Mouse (Mus musculus) kidney, adult 18-20 months (tissue): ENCODE results near the gene Rtn1.
A peak's percentile ranks its signal among the peaks of the same experiment; 100 is the strongest.

Source experiments
- DNase-seq: peaks from one replicate; pipeline ENCODE4 v3.0.0; 2021

Gene Rtn1

DNA sequence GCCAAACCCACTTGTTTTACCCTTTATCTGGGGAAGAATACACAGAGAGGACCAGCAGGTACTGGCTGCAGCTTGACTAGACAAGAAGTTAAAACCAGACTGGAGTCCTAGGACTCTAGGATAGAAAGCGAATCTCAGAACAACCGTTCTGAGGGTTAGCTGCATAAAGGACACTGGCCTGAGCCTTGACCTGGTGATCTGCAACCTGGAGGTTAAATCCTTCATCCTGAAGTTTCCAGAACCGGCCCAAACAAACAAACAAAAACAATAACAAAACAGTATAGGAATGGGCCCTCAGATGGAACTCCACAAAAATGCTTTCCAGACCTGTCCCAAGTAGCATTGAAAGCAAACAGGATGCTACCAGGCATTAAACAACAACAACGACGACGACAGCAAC, at the start of gene Rtn1:
Gene Rtn1, minus strand, starts transcription at position 101 of the 400 bp plus-strand sequence.
- DNase-seq = no peak

DNA sequence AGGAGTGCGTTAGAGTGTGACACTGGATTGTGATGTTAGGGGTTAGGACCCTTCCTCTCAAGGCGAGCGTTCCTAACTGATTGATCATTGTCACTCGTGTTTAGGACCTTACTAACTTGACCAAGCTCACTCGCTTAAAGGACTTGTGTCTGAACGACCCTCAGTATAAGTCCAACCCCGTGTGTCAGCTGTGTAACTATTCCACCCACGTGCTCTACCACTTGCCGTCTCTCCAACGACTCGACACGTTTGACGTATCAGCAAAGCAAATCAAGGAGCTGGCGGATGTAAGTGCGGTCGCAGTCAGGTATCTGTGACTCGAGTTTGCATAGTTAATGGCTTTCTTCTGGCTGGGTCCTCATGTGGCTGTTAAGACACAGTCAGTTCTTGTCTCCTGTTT, 45.1 kb upstream of the Rtn1 start:
- no peak for DNase-seq

- peak; percentile 41 for DNase-seq
These were observed 33.2 kb upstream of the Rtn1 start, which contains the start of gene Lrrc9 for GRCm38 (mm10) chr12:72441839-72442576. Gene Lrrc9, plus strand, starts transcription at chr12:72441866.

DNA sequence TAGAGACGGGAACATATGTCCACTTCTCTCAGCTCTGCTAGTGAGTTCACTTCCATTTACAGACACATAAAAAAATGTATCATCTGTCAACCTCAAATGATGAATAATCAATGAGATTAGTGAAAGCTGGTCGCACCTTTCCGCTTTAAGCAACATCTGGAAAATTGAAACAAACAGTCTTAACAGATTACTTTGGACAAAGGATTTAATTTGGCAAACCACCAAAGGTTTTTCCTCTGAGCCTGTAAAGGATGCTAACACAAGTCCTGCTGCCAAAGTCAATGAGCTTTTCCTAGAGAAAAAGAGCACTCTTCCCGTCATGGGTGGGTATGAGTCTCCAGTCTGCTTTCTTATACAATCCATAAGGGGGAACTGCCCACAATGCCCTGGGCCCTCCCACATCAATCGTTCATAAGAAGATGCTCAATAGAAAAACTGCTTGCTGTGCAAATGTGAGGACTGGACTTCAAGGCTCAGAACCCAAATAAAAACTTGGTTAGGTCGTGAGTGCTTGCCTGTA, 30.2 kb upstream of the Rtn1 start:
- no peak for DNase-seq

DNA sequence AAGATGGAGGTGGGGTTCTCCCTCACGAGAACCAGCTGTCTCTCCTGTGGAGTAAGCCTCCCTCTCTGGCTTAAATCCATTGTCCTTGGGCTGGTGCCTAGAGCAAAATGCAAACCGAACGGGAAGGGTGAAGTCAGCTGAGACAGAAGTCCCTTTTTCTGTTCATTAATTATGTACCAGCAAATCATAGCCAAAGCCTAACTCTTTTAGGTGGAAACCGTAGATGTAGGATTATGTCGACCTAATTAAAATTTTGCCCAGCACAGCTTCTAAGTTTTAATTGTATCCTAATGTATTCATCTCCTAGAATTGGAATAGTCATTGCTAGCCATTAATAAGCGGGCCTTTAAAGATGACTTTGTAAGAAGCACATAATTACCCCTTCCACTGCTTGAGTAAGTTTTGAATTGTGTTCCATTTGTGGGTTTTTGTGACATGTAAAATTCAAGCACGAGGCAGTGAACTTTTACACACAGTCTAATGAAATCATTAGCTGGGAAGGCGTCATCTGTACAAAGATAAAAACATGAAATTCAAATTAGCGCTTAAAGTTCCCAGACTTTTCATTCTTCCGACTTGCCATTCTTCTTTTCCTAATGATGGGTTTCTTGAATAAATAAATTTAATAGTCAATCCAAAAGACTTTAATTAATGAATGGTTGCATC, 29.0 kb upstream of the Rtn1 start:
- no peak for DNase-seq

DNA sequence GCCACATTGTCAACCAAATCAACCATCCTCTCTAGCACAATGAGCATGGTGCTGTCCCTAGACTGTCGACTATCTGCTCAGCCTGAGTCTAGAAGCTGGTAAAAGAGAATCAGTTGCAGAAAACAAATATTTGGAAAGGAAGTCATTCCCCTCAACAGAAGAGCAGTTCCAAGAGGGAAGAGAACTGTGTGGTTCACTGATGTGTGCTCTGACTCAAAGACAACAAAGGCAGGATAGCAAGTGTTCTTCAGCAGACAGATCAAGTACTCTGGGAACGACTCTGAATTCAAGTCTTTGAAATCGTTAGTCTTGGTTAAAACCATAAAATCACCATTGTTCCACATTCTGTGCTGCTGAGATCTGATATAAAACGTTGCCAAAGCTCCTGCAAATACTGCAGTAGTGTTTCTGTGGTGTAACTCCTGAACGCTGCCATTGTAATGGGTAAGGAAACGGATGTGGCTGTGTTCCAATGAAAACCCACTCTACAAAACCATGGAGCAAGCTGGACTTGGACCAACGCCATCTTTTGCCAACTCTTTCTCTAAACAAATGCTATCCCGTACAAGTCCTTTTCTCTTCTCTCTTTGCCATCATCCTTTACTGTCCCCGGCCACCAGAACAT, 24.5 kb upstream of the Rtn1 start:
- no peak for DNase-seq

DNA sequence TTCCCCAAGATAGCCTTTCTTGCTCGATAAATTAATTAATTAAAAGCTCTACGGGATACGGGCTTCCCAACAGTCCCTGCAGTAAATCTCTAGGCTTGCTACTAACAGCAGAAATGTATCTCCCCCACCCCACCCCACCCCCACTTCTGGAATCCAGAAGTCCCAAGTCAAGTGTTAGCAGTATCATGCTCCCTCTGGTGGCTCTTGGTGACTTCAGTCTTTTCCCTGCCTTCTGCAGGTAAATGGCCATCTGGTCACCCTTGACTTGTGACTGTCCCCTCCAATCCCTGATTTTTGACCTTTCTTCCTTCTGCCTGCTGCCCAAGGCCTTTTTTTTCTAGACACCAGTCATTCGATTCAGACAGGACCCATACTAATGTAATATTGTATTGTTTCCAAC, 23.4 kb upstream of the Rtn1 start:
- DNase-seq = no peak

DNA sequence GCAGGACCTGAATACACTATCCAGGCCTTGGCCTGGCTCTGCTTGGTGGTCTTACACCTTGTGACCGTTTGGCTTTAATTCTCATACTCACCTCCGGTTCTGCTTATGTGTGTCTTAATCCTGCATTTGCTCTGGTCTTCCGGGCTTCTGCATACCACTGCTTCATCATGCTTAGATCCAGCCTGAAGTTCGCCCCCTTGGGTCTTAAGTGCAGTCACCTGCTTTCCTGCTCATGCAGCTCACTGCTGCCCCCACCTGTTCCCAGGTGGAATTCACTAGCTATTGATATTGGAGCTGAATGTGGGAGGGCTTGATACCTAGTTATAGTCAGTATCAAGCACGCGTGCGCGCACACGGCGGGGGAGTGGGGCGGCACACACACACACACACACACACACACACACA, 18.9 kb upstream of the Rtn1 start:
- peak; percentile 68 for DNase-seq

DNA sequence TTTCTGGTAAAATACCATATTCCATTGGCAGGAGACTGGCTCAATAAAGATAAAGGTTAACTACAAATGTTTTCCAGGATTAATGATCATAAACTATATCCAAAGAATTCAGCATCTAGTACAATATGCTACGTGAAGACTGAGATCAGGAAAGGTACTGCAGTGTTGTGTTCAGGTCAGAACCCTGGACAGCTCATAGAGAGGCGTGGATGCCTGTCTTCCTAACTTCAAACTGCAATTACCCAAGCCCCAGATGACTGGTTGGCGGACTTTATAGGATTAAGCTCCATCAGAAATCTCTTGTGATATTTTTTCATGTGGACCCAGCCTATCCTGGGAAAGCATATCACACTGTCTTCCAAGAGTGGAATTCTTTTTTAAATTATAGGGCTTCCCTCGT, 13.8 kb upstream of the Rtn1 start:
- no peak for DNase-seq

GRCm38 (mm10) chr12:72417762-72418161, 8.9 kb upstream of the Rtn1 start:
- no peak for DNase-seq

DNA sequence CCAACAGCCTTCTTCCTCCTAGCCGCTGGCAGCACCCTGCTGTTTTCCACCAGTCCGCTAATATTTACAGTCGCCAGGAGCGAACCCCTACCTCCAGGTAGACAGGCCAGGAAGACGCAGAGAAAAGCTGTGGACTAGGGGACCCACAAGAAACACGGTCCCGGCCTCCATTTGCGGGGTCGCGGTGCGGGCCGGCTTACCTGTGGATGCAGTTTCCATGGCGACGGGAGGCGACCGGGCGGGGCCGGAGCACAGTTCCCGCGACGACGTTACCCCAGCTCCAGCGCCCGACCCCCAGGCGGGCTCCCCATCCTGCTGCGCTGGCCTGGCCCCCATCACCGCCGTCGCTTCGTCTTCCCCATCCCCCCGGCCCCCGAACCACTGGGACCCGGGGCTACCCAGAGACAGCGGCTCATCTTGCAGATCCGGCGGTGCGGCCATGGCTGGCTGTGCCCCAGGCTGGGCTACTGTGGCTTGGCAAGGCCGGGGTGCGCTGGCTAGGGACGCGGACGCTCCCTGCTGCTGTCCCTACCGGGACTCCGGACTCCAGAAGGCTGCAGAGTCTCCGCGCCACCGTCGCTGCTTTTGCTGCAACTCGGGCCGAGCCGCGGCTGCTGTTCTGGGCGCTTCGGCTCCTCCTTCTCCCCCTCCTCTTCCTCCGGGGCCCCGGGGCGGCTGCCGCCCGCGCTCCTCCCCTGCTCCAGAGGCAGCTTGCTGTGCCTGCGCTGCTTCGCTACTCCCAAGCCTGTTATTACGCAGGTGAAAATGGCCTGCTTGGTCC, 553 bp downstream of the Rtn1 start:
- peak; percentile 18 for DNase-seq

- DNase-seq = no peak
These were observed 1.1 kb downstream of the Rtn1 start for GRCm38 (mm10) chr12:72407721-72408110.

DNA sequence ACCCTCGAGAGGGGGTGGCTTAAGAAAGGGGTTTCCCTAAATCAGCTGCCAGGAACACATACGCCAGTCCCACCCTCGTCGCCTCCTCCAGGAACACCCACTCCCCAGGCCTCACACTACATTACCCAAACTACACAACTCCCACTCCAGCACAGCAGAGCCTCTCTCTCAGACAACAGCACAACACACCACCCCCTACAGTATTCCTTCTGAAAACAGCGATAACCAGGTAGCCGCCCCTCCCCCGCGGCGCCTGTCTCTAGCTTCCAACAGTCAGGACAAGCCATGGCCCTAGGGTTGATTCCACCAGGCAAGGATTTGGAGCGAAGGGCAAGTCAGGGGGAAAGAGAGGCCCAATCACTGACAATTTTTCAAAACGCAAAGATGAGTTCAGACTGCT, 1.7 kb downstream of the Rtn1 start:
- DNase-seq = no peak

GRCm38 (mm10) chr12:72405031-72405430, 3.8 kb downstream of the Rtn1 start:
- no peak for DNase-seq

DNA sequence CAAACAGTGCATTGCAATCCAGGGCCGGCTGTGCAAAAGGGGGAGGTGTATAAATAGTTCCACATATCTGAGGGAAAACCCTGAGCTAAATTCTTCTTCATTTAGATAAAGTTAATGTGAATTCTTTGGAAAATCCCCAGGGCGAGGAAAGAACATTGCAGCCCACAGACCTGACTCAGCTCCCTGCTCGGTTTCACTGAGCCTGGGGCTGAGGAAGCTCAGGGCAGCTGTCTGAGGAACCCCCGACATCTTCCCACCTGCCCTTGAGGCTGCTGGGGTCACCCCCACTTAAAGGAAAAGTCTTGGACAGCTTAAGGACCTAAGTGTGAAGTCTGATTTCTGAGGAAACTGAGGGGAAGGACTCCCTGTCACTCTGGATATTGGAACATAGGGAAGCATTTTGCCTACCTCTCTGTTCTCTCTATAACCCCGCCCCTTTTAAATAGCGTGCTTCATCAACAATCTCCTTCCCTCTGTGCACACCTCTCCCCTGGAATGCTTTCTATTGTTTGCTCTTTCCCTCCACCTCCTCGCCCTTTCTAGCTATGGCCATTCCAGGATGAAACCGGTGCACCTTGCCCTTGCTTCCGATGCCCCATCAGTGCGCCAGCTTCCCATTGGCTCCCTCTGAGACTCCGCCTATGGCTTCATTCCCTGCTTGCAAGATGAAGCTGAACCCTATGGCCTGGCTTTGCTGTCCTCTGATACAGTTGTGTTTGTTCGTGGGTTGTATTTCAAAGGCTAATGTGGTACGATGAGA, 15.6 kb downstream of the Rtn1 start:
- no peak for DNase-seq

DNA sequence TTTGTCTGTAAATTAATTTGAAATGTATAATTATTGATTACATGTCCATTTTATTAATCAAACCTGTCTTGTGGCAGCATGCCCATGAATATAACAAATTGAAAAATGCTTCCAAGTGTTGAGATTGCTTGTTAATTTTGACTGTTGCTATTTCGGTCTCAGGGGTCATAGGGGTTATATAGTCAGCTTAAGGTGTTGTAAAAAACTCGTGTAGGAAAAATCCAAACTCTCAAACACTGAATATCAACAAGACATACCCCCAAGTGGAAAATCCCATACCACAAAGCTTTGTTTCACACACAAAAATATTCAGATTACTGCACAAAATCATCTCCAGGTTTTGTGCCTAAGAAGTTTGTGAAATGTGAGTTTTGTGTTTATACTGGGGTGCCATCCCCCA, 18.5 kb downstream of the Rtn1 start:
- no peak for DNase-seq

DNA sequence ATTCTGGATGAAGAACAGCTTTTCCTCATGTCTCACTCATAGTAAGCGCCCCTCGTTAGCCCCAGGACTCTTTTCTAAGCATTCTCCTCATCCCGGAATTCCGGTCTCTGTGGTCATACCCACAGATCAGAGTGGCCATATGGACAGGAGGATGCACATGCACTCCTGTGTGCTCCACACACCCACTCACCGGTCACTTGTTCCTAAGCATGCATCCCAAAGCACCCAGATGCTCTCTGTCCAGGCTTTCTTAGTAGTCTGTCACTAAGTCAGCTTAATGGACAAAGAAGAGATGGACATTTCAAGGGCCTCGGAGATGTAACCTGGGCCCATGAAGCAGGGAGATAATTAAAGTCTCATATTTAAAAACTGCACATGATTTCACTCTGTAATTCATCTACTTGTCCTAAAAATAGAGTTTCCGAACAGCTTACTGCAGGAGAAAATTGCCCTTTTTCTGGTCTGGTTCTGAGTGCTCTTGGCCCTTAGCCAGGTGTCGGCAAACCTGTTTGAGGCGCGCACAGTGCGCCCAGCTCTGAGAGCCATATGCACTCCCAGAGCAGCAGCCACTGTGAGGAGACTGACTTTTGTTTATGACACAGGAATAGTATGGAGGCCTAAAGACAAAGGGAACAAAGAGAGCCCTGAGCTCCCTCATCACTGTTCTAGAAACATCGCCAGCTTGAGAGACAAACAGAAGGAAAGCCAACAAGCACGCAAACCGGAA, 19.3 kb downstream of the Rtn1 start:
- no peak for DNase-seq

GRCm38 (mm10) chr12:72388835-72389234, 20.0 kb downstream of the Rtn1 start:
- DNase-seq = no peak

GRCm38 (mm10) chr12:72388135-72388534, 20.7 kb downstream of the Rtn1 start:
- no peak for DNase-seq

- no peak for DNase-seq
These were observed 32.5 kb downstream of the Rtn1 start for GRCm38 (mm10) chr12:72376309-72376708.

DNA sequence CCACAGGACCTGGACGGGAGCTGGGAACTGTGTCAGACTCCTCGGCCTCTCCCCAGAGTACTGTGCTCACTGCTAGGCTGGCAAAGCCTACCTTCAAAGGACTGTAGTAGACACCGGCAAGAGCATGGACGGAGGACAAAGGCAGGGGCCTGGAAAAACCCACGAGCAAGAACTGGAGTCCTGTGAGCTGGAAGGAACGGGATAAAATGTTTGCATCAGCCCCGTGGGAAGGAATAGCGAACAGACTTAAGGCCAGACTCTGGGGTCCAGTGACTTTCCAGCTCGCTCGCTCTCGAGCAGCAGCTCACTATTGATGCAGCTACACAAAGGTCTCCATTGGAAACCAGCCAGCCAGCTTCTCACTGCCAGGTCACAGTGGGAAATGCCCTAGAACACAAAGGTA, 34.0 kb downstream of the Rtn1 start:
- DNase-seq = no peak
